Mouse (Mus musculus): ENCODE data around the gene Zdhhc16. TPM values are rescaled to one million over a fixed set of nuclear protein-coding genes. Genes with fewer than 3 reads are reported as not detected.
"Not testable (repeated sequence)": the region's sequence is repeated elsewhere in the genome, so short reads cannot be mapped to it uniquely, and the experiment has no call there.

The Zdhhc16 gene
- polyA plus RNA-seq, 1 experiment from 2014 or later: 94.4 TPM

DNA sequence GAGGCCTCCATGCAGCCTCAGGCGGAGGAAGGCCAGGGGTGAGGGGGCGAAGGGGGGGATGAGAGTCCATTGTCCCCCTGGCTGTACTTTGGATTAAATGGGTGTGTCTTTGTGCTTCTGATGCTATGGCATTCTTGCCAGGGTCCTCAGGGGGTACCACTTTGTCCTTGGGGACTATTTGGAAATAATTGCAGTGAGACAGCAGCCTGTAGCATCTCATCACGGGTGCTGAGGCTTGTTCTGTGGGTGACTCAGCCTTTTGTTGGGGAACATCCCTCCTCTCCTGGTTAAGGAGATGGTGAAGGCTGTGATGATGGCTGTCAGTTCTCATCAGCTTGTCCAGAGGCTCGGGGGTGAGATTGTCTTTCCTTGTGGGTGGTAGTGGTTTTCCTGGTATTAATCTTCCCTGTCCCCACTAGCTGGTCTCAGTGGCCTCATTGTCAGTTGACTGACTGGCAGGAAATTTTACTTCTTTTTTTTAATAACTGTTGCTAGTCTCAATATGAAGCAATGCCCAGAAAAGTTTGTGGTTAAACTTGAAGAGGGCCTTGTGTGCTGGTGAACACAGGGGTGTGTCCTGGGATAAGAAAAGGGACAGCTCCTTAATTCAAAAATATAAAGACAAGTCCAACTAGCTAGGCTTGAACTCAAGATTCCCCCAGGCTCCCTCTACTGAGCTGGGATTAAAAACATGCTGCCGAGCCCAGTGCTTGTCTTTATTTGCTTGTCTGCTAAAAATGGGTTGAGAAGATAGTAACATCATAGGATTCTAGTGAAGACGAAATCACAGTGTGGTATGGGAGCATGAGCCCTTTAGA lies 19.3 kb upstream of the Zdhhc16 start:
- ATAC-seq (ENCODE audit: low FRiP score, low TSS enrichment): no peak
- H3K4me1 ChIP-seq (ENCODE audit: insufficient read depth, low read length): peaks cover 19% of the 10 kb centered on the region
- H3K27ac ChIP-seq (ENCODE audit: low read length): no peak overlapping the region
- peak overlapping the region; percentile 100 for H3K4me3 ChIP-seq (ENCODE audit: low read length)
- peaks cover 32% of the 10 kb centered on the region for H3K36me3 ChIP-seq (ENCODE audit: insufficient read depth, low read length)
- peak overlapping the region; percentile 89 for H3K4me2 ChIP-seq (replicated peaks; ENCODE audit: low read depth, low read length)
- 48% methylated on average over 6 of the region's 6 CpGs for WGBS
- peak overlapping the region; percentile 99 for H3K9ac ChIP-seq (replicated peaks; ENCODE audit: low read length)
- no peaks in the 10 kb centered on the region for H3K27me3 ChIP-seq (ENCODE audit: insufficient read depth, low read length)
- H3K9me3 ChIP-seq (ENCODE audit: low read length): no peaks in the 10 kb centered on the region

- ATAC-seq (ENCODE audit: low FRiP score, low TSS enrichment); H3K9me3 ChIP-seq (ENCODE audit: low read length): not testable (repeated sequence)
- peak overlapping the region; percentile 100; the same call in 1 of the 2 replicates for H3K4me3 ChIP-seq (ENCODE audit: low read length)
These were observed 18.7 kb upstream of the Zdhhc16 start for GRCm38 (mm10) chr19:41914592-41914882.

DNA sequence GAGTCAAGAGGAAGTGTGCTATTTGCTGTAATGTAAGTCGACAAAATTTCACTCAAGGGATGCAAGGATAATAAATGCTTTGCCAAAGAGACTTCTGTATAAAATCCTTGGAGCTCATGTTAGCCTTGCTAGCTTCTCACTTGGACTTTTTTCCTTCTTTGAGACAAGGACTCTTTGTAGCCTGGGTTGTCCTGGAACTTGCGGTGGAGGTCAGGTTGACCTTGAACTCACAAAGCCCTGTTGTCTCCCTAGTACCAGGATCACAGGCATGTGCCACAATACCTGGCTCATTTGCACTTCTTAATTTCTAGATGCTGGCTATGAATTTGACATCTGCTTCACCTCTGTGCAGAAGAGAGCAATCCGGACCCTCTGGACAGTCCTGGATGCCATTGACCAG lies 18.0 kb upstream of the Zdhhc16 start:
- H3K4me1 ChIP-seq (ENCODE audit: insufficient read depth, low read length): peaks cover 19% of the 10 kb centered on the region
- no peak overlapping the region for H3K4me3 ChIP-seq (ENCODE audit: low read length)
- H3K9ac ChIP-seq (replicated peaks; ENCODE audit: low read length): no peak overlapping the region
- H3K9me3 ChIP-seq (ENCODE audit: low read length): no peaks in the 10 kb centered on the region
- no peak for ATAC-seq (ENCODE audit: low FRiP score, low TSS enrichment)
- peaks cover 42% of the 10 kb centered on the region for H3K36me3 ChIP-seq (ENCODE audit: insufficient read depth, low read length)
- no peak overlapping the region for H3K4me2 ChIP-seq (replicated peaks; ENCODE audit: low read depth, low read length)
- H3K27me3 ChIP-seq (ENCODE audit: insufficient read depth, low read length): no peaks in the 10 kb centered on the region
- WGBS: 92% methylated on average over 3 of the region's 3 CpGs
- no peak overlapping the region for H3K27ac ChIP-seq (ENCODE audit: low read length)

More at GRCm38 (mm10) chr19:41914592-41914882, 18.7 kb upstream of the Zdhhc16 start:
- Histone ChIP-seq H3K4me1 (ENCODE audit: insufficient read depth, low read length) (peaks cover 19% of the 10 kb centered on the region), H3K36me3 (ENCODE audit: insufficient read depth, low read length) (peaks cover 37% of the 10 kb centered on the region)
- not testable (repeated sequence) for H3K27ac ChIP-seq (ENCODE audit: low read length); H3K9ac ChIP-seq (replicated peaks; ENCODE audit: low read length); H3K27me3 ChIP-seq (ENCODE audit: insufficient read depth, low read length); H3K4me2 ChIP-seq (replicated peaks; ENCODE audit: low read depth, low read length)

GRCm38 (mm10) chr19:41916853-41917252 lies 16.4 kb upstream of the Zdhhc16 start:
- H3K4me1 ChIP-seq (ENCODE audit: insufficient read depth, low read length): peaks cover 19% of the 10 kb centered on the region
- no peak overlapping the region for H3K4me2 ChIP-seq (replicated peaks; ENCODE audit: low read depth, low read length)
- WGBS: 90% methylated on average over 4 of the region's 4 CpGs
- H3K9ac ChIP-seq (replicated peaks; ENCODE audit: low read length): no peak overlapping the region
- H3K9me3 ChIP-seq (ENCODE audit: low read length): no peaks in the 10 kb centered on the region
- no peak overlapping the region for H3K27ac ChIP-seq (ENCODE audit: low read length)
- no peaks in the 10 kb centered on the region for H3K27me3 ChIP-seq (ENCODE audit: insufficient read depth, low read length)
- H3K36me3 ChIP-seq (ENCODE audit: insufficient read depth, low read length): peaks cover 46% of the 10 kb centered on the region
- H3K4me3 ChIP-seq (ENCODE audit: low read length): no peak overlapping the region
- ATAC-seq (ENCODE audit: low FRiP score, low TSS enrichment): no peak

DNA sequence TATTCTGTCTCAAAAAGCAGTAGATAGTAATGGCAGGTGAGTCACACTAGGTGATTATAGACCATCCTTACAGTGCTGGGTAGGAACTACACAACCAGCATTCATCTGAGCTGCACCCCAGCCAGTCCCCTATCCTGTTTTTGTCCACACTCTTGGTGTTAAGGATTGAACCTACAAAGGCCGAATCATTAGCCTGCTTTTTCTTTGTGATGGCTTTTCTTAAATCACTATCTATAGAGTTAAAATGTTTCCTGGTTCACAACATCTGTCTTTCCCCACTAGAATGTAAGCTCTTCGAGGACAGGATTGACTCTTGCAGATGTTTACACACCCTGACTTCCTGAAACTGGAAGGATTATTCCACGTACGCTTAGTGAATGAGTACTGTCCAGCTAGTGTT lies 13.8 kb upstream of the Zdhhc16 start:
- Histone ChIP-seq H3K4me1 (ENCODE audit: insufficient read depth, low read length) (peaks cover 4% of the 10 kb centered on the region), H3K27ac (ENCODE audit: low read length) (no peak overlapping the region), H3K9ac (replicated peaks; ENCODE audit: low read length) (no peak overlapping the region), H3K36me3 (ENCODE audit: insufficient read depth, low read length) (peaks cover 58% of the 10 kb centered on the region), H3K4me2 (replicated peaks; ENCODE audit: low read depth, low read length) (no peak overlapping the region), H3K27me3 (ENCODE audit: insufficient read depth, low read length) (no peaks in the 10 kb centered on the region), H3K9me3 (ENCODE audit: low read length) (no peaks in the 10 kb centered on the region), H3K4me3 (ENCODE audit: low read length) (no peak overlapping the region)
- no peak for ATAC-seq (ENCODE audit: low FRiP score, low TSS enrichment)
- WGBS: 79% methylated on average over 4 of the region's 4 CpGs

DNA sequence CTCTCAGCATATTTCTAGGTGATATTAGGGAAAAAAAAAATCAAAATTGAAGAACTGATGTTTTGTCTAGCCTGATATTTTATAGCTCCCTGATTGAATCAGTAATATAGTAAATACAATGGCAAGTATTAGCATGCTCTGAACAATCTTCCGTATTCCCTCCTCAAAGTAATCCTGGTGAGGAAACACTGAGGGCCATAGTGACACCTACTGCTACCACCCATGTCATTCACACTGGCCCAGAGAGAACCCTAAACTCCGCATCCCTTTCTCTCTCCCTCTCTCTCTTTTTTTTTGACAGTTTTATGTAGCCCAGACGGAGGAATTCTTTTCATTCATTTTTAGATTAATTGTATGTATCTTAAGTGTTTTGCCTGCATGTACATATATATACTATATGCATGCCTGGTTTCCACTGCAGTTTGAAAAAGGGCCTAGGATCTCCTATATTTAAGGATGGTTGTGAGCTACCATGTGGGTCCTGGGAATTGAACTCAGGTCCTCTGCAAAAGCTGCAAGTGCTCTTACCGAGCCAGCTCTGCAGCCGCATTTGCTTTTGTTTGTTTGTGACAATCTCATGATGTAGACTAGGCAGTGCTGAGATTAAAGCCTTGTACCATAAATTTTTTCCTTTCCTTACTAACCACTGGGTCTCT lies 12.7 kb upstream of the Zdhhc16 start:
- Histone ChIP-seq H3K9me3 (ENCODE audit: low read length) (no peaks in the 10 kb centered on the region), H3K27ac (ENCODE audit: low read length) (no peak overlapping the region), H3K4me2 (replicated peaks; ENCODE audit: low read depth, low read length) (no peak overlapping the region), H3K27me3 (ENCODE audit: insufficient read depth, low read length) (no peaks in the 10 kb centered on the region), H3K4me3 (ENCODE audit: low read length) (no peak overlapping the region), H3K36me3 (ENCODE audit: insufficient read depth, low read length) (peaks cover 55% of the 10 kb centered on the region), H3K4me1 (ENCODE audit: insufficient read depth, low read length) (no peaks in the 10 kb centered on the region), H3K9ac (replicated peaks; ENCODE audit: low read length) (no peak overlapping the region)
- no peak for ATAC-seq (ENCODE audit: low FRiP score, low TSS enrichment)
- 64% methylated on average over 5 of the region's 5 CpGs for WGBS

DNA sequence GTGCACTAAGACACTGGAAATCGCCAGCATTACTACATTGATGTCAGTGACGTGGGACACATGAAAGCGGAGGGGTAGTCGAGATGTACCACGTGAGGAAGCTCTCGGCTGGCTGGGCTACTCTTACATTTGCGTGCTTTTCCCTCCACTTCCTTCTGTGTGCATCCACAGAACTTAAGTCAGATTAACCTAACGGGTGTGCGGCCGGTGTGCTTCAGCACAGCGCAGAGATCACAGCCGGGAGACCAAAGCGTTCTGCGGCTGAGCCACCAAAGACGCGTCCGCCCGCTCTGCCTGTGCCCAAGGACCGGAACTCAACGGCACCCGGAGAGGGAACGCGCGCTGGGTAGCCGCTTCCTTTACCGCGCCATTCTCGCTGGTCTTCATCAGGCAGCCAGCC lies 594 bp upstream of the Zdhhc16 start:
- H3K9ac ChIP-seq (replicated peaks; ENCODE audit: low read length): peak overlapping the region; percentile 70
- H3K27me3 ChIP-seq (ENCODE audit: insufficient read depth, low read length): no peaks in the 10 kb centered on the region
- no peak overlapping the region for H3K27ac ChIP-seq (ENCODE audit: low read length)
- peak overlapping the region; percentile 87 for H3K4me2 ChIP-seq (replicated peaks; ENCODE audit: low read depth, low read length)
- peak; percentile 5 for ATAC-seq (ENCODE audit: low FRiP score, low TSS enrichment)
- H3K9me3 ChIP-seq (ENCODE audit: low read length): no peaks in the 10 kb centered on the region
- H3K4me1 ChIP-seq (ENCODE audit: insufficient read depth, low read length): peaks cover 17% of the 10 kb centered on the region
- peaks cover 24% of the 10 kb centered on the region for H3K36me3 ChIP-seq (ENCODE audit: insufficient read depth, low read length)
- H3K4me3 ChIP-seq (ENCODE audit: low read length): peak overlapping the region; percentile 99
- WGBS: under 1% methylated on average over 28 of the region's 28 CpGs

DNA sequence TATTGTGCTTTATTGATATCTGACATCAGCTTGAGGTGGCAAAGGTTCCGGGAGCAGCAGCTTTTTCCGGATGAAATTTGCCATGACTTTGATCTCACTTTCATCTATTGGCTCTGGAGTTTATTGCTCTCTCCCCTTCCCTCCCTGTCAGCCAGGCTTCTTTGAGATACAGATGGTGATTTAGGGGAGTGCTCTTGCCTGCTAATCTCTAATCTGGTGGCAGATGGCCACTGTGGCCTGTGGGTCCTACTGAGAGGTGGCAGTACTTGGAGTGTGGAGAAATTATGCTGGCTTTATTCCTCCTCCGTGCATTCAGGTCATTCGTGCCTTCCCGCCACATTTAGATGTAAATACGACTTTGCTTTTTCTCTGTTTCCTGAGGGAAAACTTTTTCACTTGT lies 844 bp downstream of the Zdhhc16 start:
- Histone ChIP-seq H3K27ac (ENCODE audit: low read length) (no peak overlapping the region), H3K36me3 (ENCODE audit: insufficient read depth, low read length) (peaks cover 28% of the 10 kb centered on the region), H3K9ac (replicated peaks; ENCODE audit: low read length) (peak overlapping the region; percentile 92), H3K27me3 (ENCODE audit: insufficient read depth, low read length) (no peaks in the 10 kb centered on the region), H3K9me3 (ENCODE audit: low read length) (no peaks in the 10 kb centered on the region), H3K4me1 (ENCODE audit: insufficient read depth, low read length) (peaks cover 17% of the 10 kb centered on the region), H3K4me3 (ENCODE audit: low read length) (peak overlapping the region; percentile 99), H3K4me2 (replicated peaks; ENCODE audit: low read depth, low read length) (peak overlapping the region; percentile 76)
- 12% methylated on average over 6 of the region's 6 CpGs for WGBS
- ATAC-seq (ENCODE audit: low FRiP score, low TSS enrichment): no peak

DNA sequence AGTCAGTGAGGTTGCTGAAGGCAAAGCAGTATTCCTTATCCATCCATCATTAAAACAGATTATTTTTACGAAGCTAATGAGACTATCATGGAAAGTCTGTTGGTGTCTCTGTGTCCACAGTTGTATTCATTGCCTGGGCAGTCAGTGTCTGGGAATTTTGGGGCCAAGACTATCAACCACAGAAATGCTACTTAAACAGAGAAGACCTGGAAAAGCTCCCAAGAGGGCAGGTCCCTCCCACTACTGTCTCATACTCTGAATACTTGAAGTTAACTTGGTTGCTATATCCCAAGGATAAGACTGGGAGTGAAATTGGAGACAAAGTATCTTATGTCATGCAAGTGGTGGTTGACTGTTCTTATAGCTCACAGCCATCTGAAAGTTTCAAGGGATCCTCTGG lies 2.6 kb downstream of the Zdhhc16 start:
- peaks cover 27% of the 10 kb centered on the region for H3K36me3 ChIP-seq (ENCODE audit: insufficient read depth, low read length)
- ATAC-seq (ENCODE audit: low FRiP score, low TSS enrichment): no peak
- H3K4me3 ChIP-seq (ENCODE audit: low read length): no peak overlapping the region
- 89% methylated on average over 1 of the region's 1 CpGs for WGBS
- H3K9me3 ChIP-seq (ENCODE audit: low read length): no peaks in the 10 kb centered on the region
- no peak overlapping the region for H3K4me2 ChIP-seq (replicated peaks; ENCODE audit: low read depth, low read length)
- no peaks in the 10 kb centered on the region for H3K27me3 ChIP-seq (ENCODE audit: insufficient read depth, low read length)
- H3K27ac ChIP-seq (ENCODE audit: low read length): no peak overlapping the region
- H3K9ac ChIP-seq (replicated peaks; ENCODE audit: low read length): no peak overlapping the region
- peaks cover 17% of the 10 kb centered on the region for H3K4me1 ChIP-seq (ENCODE audit: insufficient read depth, low read length)

- no peaks in the 10 kb centered on the region for H3K9me3 ChIP-seq (ENCODE audit: low read length)
- no peaks in the 10 kb centered on the region for H3K27me3 ChIP-seq (ENCODE audit: insufficient read depth, low read length)
- ATAC-seq (ENCODE audit: low FRiP score, low TSS enrichment): no peak
- peaks cover 9% of the 10 kb centered on the region for H3K4me1 ChIP-seq (ENCODE audit: insufficient read depth, low read length)
- no peak overlapping the region for H3K4me3 ChIP-seq (ENCODE audit: low read length)
- no peak overlapping the region for H3K4me2 ChIP-seq (replicated peaks; ENCODE audit: low read depth, low read length)
- H3K36me3 ChIP-seq (ENCODE audit: insufficient read depth, low read length): peaks cover 45% of the 10 kb centered on the region
- H3K9ac ChIP-seq (replicated peaks; ENCODE audit: low read length): no peak overlapping the region
- WGBS: 87% methylated on average over 5 of the region's 5 CpGs
- no peak overlapping the region for H3K27ac ChIP-seq (ENCODE audit: low read length)
These were observed 5.3 kb downstream of the Zdhhc16 start for GRCm38 (mm10) chr19:41938539-41938938.
